Mouse (Mus musculus) cerebellum, adult 2 months (tissue): ENCODE results near the gene Zfp956.

Source experiments
- CTCF ChIP-seq: fragments of 200-500 bp; IDR thresholded peaks from 2 replicates; pipeline ENCODE4 v1.5.1; 2011; ENCODE audit warnings: low read depth, mild to moderate bottlenecking, control low read depth, low read length, moderate library complexity, borderline replicate concordance; ENCODE audit not compliant: insufficient read depth
- POLR2A ChIP-seq: fragments of 200-500 bp; IDR thresholded peaks from 2 replicates; pipeline ENCODE4 v1.6.1; 2011; ENCODE audit warnings: low read length, control low read depth, borderline replicate concordance; ENCODE audit not compliant: insufficient read depth

GRCm38 (mm10) chr6:47957816-47958215 lies 4.6 kb downstream of the Zfp956 start:
- no peak for TF ChIP-seq CTCF
- TF ChIP-seq POLR2A, result no peak
